Mouse (Mus musculus) 416B (cell line): Measurements from ENCODE around the gene Klrg1.
A peak's percentile ranks its signal among the peaks of the same experiment; 100 is the strongest.

Source experiments
- DNase-seq: peaks from one replicate; pipeline ENCODE4 v3.0.0; 2011; ENCODE audit warnings: low read depth

Gene Klrg1

GRCm38 (mm10) chr6:122292184-122292583, 9.5 kb upstream of the Klrg1 start:
- DNase-seq: no peak

GRCm38 (mm10) chr6:122291735-122292134, 9.1 kb upstream of the Klrg1 start:
- DNase-seq: peak; percentile 44

- DNase-seq: no peak
These were observed 8.6 kb upstream of the Klrg1 start for GRCm38 (mm10) chr6:122291264-122291663.

- no peak for DNase-seq
These were observed 7.6 kb upstream of the Klrg1 start for GRCm38 (mm10) chr6:122290253-122290652.

GRCm38 (mm10) chr6:122289313-122289712, 6.6 kb upstream of the Klrg1 start:
- DNase-seq: no peak

GRCm38 (mm10) chr6:122288263-122288662, 5.6 kb upstream of the Klrg1 start:
- DNase-seq: no peak

- DNase-seq: no peak
These were observed 2.1 kb upstream of the Klrg1 start for GRCm38 (mm10) chr6:122284823-122285222.

- no peak for DNase-seq
These were observed 1.6 kb upstream of the Klrg1 start for GRCm38 (mm10) chr6:122284304-122284703.

- DNase-seq: no peak
These were observed 747 bp upstream of the Klrg1 start for GRCm38 (mm10) chr6:122283429-122283828.

- DNase-seq: no peak
These were observed 6.1 kb downstream of the Klrg1 start for GRCm38 (mm10) chr6:122276565-122276964.

- DNase-seq: peak; percentile 59
These were observed 8.1 kb downstream of the Klrg1 start for GRCm38 (mm10) chr6:122274546-122274945.

- DNase-seq: no peak
These were observed 12.5 kb downstream of the Klrg1 start for GRCm38 (mm10) chr6:122270152-122270551.

GRCm38 (mm10) chr6:122269170-122269569, 13.5 kb downstream of the Klrg1 start:
- no peak for DNase-seq

GRCm38 (mm10) chr6:122268561-122268960, 14.1 kb downstream of the Klrg1 start:
- DNase-seq: no peak

GRCm38 (mm10) chr6:122262543-122262942, 20.1 kb downstream of the Klrg1 start:
- no peak for DNase-seq

GRCm38 (mm10) chr6:122252146-122252545, 30.5 kb downstream of the Klrg1 start:
- peak; percentile 51 for DNase-seq

- DNase-seq: no peak
These were observed 32.6 kb downstream of the Klrg1 start for GRCm38 (mm10) chr6:122250033-122250432.
